Mouse (Mus musculus) G1E (cell line): ENCODE data around the gene Haus8. TPM values are rescaled to one million over a fixed set of nuclear protein-coding genes. Genes with fewer than 3 reads are reported as not detected.
"Not testable (repeated sequence)": the region's sequence is repeated elsewhere in the genome, so short reads cannot be mapped to it uniquely, and the experiment has no call there.

Experiments used
- ATAC-seq: 2 replicates; pipeline ENCODE4 v1.8.0; 2016; ENCODE audit warnings: mild to moderate bottlenecking; ENCODE audit not compliant: insufficient number of reproducible peaks, poor library complexity, low FRiP score, severe bottlenecking; ENCODE audit errors: extremely low read depth
- DNase-seq: peaks from one replicate; pipeline ENCODE4 v3.0.0; 2012; ENCODE audit warnings: low spot score
- H3K27me3 ChIP-seq: 2 replicates; pipeline ENCODE4 v1.6.1; 2012; ENCODE audit warnings: mild to moderate bottlenecking, low read length, inconsistent platforms; ENCODE audit not compliant: insufficient read depth
- H3K36me3 ChIP-seq: replicated peaks from 2 replicates; pipeline ENCODE3; 2012; ENCODE audit warnings: mild to moderate bottlenecking, inconsistent platforms
- H3K4me1 ChIP-seq: 2 replicates; pipeline ENCODE4 v1.6.1; 2012; ENCODE audit warnings: low read depth, low read length, inconsistent platforms, mixed read lengths; ENCODE audit not compliant: insufficient read depth
- H3K4me3 ChIP-seq: 2 replicates; pipeline ENCODE4 v1.5.1; 2012; ENCODE audit warnings: low read depth, mild to moderate bottlenecking, inconsistent platforms, low read length, moderate library complexity, mixed read lengths
- H3K9me3 ChIP-seq: replicated peaks from 2 replicates; pipeline ENCODE4 v1.6.1; 2012; ENCODE audit warnings: inconsistent platforms
- CTCF ChIP-seq: IDR thresholded peaks from 2 replicates; pipeline ENCODE4 v1.5.1; 2012; ENCODE audit warnings: low read depth, low read length, inconsistent platforms, mixed read lengths
- GATA1 ChIP-seq: IDR thresholded peaks from 2 replicates; pipeline ENCODE4 v1.6.1; 2012; ENCODE audit warnings: borderline replicate concordance, low read length, inconsistent platforms, mixed read lengths
- GATA2 ChIP-seq: IDR thresholded peaks from 2 replicates; pipeline ENCODE4 v1.6.1; 2012; ENCODE audit warnings: low read depth, low read length, inconsistent platforms, borderline replicate concordance
- POLR2AphosphoS5 ChIP-seq: IDR thresholded peaks from 2 replicates; pipeline ENCODE4 v1.6.1; 2012; ENCODE audit warnings: low read depth, low read length, inconsistent platforms; ENCODE audit not compliant: insufficient replicate concordance
- TAL1 ChIP-seq: conservative IDR thresholded peaks from 2 replicates; pipeline ENCODE4 v1.6.1; 2012; ENCODE audit warnings: low read depth, low read length, inconsistent platforms, mixed read lengths
- polyA plus RNA-seq: library from polyadenylated mRNA; stranded (reverse); fragments of >175 nt; gene quantifications from 2 replicates; pipeline ENCODE4 v1.2.3, GENCODE M21; 2012
- total RNA-seq, 2 experiments: library from RNA; stranded (forward) in 1 of 2; stranded (reverse) in 1 of 2; fragments of 200-1000 nt in 1 of 2; fragments of >200 nt in 1 of 2; fragmentation: Nextera tagmentation in 1 of 2; gene quantifications; 2 replicates each; pipeline ENCODE4 v1.2.3; 2014 to 2017

Haus8 gene
- total and polyA plus RNA-seq, 3 experiments: 18.3 to 50.2 (median 25.5) TPM

DNA sequence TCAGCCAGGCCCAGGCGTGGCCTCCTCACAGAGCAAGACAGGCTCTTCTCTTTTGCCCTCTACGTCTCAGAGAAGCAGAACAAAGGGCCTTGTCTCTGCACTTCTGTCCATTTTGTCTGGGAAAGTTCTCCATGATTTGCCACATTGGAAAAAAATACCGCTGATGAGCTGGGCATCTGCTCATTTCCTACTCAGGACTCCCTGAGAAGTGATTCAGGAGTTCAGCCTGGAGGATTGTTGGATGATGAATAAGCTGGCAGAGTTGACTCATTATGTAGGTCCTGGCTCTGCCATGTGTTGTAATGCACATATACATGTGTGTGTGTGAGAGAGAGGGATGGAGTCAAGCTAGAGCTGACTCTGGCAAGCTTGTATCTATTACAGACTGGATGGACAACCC is 3.4 kb upstream of the Haus8 start:
- Histone ChIP-seq H3K9me3 (no peaks in the 10 kb centered on the region), H3K4me3 (no peak overlapping the region), H3K27me3 (no peaks in the 10 kb centered on the region), H3K4me1 (peaks cover 50% of the 10 kb centered on the region), H3K36me3 (peaks cover 60% of the 10 kb centered on the region)
- TF ChIP-seq GATA2: no peak
- TF ChIP-seq TAL1: no peak
- no peak for TF ChIP-seq POLR2AphosphoS5
- TF ChIP-seq CTCF: no peak
- TF ChIP-seq GATA1: no peak
- no peak for ATAC-seq
- no peak for DNase-seq

DNA sequence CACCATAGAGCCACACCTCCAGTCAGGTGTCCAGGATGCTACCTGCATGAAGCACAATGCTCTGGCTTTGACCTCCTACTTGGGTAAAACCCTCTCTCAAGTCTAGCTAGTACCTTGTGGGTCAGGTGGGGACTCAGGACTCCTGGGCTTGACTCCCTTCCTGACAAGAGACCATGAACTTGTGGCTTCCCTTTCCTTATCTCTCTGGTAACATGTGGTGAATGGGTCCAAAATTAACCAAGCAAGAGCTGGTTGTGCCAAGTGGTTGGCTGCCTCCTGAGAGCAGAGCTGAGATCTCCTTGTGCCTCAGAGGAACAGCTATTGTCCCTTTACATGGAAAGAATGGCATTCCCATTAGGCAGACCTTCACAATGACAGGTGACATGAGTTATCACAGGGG is 1.7 kb upstream of the Haus8 start:
- DNase-seq (peak; percentile 21), ATAC-seq (no peak)
- peaks cover 56% of the 10 kb centered on the region for H3K4me1 ChIP-seq
- H3K27me3 ChIP-seq: no peaks in the 10 kb centered on the region
- no peak for TF ChIP-seq CTCF
- peak; percentile 35 for TF ChIP-seq TAL1
- H3K36me3 ChIP-seq: peaks cover 63% of the 10 kb centered on the region
- H3K4me3 ChIP-seq: no peak overlapping the region; the same call in 1 of the 2 replicates
- H3K9me3 ChIP-seq: no peaks in the 10 kb centered on the region

DNA sequence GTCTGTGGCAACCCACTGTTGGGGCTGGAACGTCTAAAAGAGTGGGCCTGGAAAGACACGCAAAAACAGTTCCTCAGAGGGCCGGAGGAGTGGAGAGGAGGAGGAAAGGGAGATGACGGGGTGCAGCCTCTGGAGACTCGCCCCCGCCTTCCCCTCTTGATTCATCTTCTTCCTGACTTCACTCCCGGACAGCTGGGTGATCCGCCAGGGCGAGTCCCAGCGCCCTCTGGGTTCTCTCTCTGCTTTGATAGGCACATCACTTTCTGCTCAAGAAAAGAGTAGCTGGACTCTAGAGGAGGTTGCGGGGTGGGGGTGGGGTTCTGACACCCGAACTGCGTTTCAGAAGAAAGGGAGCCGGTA is 397 bp upstream of the Haus8 start:
- H3K4me1 ChIP-seq: peaks cover 51% of the 10 kb centered on the region
- ATAC-seq: peak; percentile 32; the same call in 1 of the 2 replicates
- peak; percentile 76 for DNase-seq

DNA sequence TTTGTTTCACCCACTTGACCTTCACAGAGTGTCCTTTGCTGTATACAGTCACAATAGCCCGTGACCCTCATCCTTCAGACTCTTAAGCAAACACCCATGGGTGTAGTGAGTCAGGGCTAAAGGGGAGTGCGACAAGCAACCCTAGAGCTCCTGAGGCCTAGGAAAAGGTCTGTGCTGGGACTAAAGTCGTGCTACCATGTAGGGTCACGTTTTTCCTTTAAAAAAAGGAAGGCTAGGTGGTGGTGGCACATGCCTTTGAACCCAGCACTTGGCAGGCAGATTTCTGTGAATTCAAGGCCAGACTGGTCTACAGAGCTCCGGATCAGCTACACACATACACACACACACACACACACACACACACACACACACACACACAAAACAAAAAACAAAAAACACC is 1.1 kb downstream of the Haus8 start:
- TF ChIP-seq TAL1 (no peak), GATA1 (no peak), GATA2 (no peak)
- Histone ChIP-seq H3K27me3 (no peaks in the 10 kb centered on the region), H3K36me3 (peaks cover 59% of the 10 kb centered on the region), H3K4me1 (peaks cover 54% of the 10 kb centered on the region), H3K9me3 (no peaks in the 10 kb centered on the region), H3K4me3 (peak overlapping the region; percentile 93)
- DNase-seq (no peak), ATAC-seq (no peak)

More for the DNA sequence above, 397 bp upstream of the Haus8 start:
- TF ChIP-seq CTCF: no peak
- no peak for TF ChIP-seq POLR2AphosphoS5
- TF ChIP-seq GATA1: no peak
- peak overlapping the region; percentile 93 for H3K4me3 ChIP-seq
- no peaks in the 10 kb centered on the region for H3K9me3 ChIP-seq
- no peaks in the 10 kb centered on the region for H3K27me3 ChIP-seq
- peaks cover 63% of the 10 kb centered on the region for H3K36me3 ChIP-seq

DNA sequence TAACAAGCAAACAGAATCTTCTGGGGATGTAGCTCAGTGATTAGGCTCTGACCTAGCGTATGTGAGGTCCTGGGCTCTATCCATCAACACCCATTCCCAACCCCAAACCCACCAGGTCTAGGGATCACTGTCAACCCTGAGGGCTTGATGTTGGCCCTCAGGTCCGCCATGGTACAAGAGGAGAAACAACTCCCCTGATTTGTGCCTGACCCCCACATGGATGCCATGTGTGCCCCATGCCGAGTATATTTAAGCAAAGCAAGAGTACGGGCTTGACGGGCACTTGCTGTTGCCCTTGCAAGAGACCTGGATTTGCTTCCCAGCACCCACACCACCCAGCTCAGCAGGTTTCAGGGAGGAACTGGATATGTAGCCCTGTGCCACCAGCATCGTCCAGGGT is 4.4 kb downstream of the Haus8 start:
- ATAC-seq, H3K4me3 ChIP-seq, DNase-seq, H3K27me3 ChIP-seq, H3K9me3 ChIP-seq: not testable (repeated sequence)
- Histone ChIP-seq H3K4me1 (peaks cover 23% of the 10 kb centered on the region), H3K36me3 (peaks cover 41% of the 10 kb centered on the region)

DNA sequence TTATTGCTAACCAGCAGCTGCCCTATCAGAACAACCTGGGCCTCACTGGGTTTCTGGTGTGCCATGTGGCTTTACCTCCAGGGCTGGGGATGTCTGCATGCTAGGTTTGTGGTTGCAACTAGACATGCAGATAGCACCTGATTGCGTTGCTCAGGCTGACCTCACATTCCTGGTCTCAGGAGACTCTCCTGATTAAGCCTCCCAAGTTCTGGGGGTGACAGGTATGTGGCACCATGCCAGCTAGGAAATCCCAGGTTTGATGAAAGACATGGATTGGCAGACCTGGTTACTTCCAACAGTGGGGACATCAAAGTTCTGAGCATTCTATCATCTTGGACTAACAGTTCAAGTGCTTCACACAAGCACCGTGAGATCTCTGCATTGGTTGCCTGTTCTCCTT is 5.0 kb downstream of the Haus8 start:
- Histone ChIP-seq H3K4me3 (no peak overlapping the region), H3K27me3 (no peaks in the 10 kb centered on the region), H3K4me1 (peaks cover 20% of the 10 kb centered on the region), H3K36me3 (peaks cover 47% of the 10 kb centered on the region), H3K9me3 (no peaks in the 10 kb centered on the region)
- DNase-seq (no peak), ATAC-seq (no peak)
- TF ChIP-seq TAL1: no peak
- no peak for TF ChIP-seq CTCF
- TF ChIP-seq GATA1: no peak
- TF ChIP-seq POLR2AphosphoS5: no peak

DNA sequence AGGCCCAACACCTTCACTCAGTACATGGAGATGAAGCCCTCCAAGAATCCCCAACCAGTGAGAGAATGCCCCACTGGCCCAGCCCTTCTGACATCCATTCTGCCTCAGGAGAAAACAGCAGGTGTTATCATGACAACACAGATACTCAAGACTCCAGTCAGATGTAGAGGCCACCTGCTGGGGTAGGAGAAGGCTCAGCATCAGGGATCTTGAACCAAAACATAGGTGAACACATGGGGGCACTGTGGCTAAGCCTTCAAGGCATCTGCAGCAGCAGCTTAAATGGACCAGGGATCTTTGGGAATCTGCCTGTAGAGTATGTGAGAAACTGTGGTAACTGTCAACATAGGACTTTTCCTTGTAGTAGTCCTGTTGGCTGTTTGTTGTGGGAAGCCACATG is 11.5 kb downstream of the Haus8 start:
- H3K9me3 ChIP-seq: no peaks in the 10 kb centered on the region
- H3K4me1 ChIP-seq: no peaks in the 10 kb centered on the region
- no peak overlapping the region for H3K4me3 ChIP-seq
- TF ChIP-seq CTCF (no peak), GATA2 (no peak), GATA1 (no peak), TAL1 (no peak), POLR2AphosphoS5 (no peak)
- ATAC-seq (no peak; the same call in 1 of the 2 replicates), DNase-seq (no peak)
- no peaks in the 10 kb centered on the region for H3K27me3 ChIP-seq
- peaks cover 54% of the 10 kb centered on the region for H3K36me3 ChIP-seq
